Mouse (Mus musculus): ENCODE measurements around the gene Tnip1.

The Tnip1 gene

GRCm38 (mm10) chr11:54879434-54879833, 83.3 kb downstream of the Tnip1 start:
- DNase-seq (ENCODE audit: low spot score in 2 of 2): peak in 1 of 2 experiments; percentile 43

- no peak for DNase-seq (ENCODE audit: low spot score in 2 of 2)
Measured at GRCm38 (mm10) chr11:54878893-54879292, 83.8 kb downstream of the Tnip1 start.

GRCm38 (mm10) chr11:54876031-54876430, 86.7 kb downstream of the Tnip1 start:
- no peak for DNase-seq (ENCODE audit: low spot score in 2 of 2)

GRCm38 (mm10) chr11:54871831-54872537, 90.7 kb downstream of the Tnip1 start:
- no peak for DNase-seq (ENCODE audit: low spot score in 2 of 2)

- DNase-seq (ENCODE audit: low spot score in 2 of 2): no peak
Measured at GRCm38 (mm10) chr11:54869318-54869717, 93.4 kb downstream of the Tnip1 start.

GRCm38 (mm10) chr11:54868445-54868844, 94.3 kb downstream of the Tnip1 start:
- DNase-seq (ENCODE audit: low spot score in 2 of 2): no peak

- no peak for DNase-seq (ENCODE audit: low spot score in 2 of 2)
Measured at GRCm38 (mm10) chr11:54867903-54868434, 94.7 kb downstream of the Tnip1 start.

- DNase-seq (ENCODE audit: low spot score in 2 of 2): no peak
Measured at GRCm38 (mm10) chr11:54867049-54867385, 95.7 kb downstream of the Tnip1 start.

GRCm38 (mm10) chr11:54866119-54867048, 96.3 kb downstream of the Tnip1 start, which contains the start of gene Hint1:
Hint1 (plus strand) TSS chr11:54866383.
- DNase-seq (ENCODE audit: low spot score in 2 of 2): peak; percentile 89 to 92

GRCm38 (mm10) chr11:54865330-54866085, 97.2 kb downstream of the Tnip1 start:
- no peak for DNase-seq (ENCODE audit: low spot score in 2 of 2)

GRCm38 (mm10) chr11:54862621-54863520, 99.8 kb downstream of the Tnip1 start:
- DNase-seq (ENCODE audit: low spot score in 2 of 2): no peak

GRCm38 (mm10) chr11:54861471-54862420, 101.0 kb downstream of the Tnip1 start:
- DNase-seq (ENCODE audit: low spot score in 2 of 2): no peak

Measured in urinary bladder, adult 18-20 months (tissue).